In genomic region chr16:43979010-43979327, GRCm38 (mm10) we compare ENCODE assay signal across 8 mouse cellular contexts. TPM values are rescaled to one million over a fixed set of nuclear protein-coding genes. Genes with fewer than 3 reads are reported as not detected.
DNase-seq lines count a peak whose midpoint lies in the region; ATAC-seq and TF ChIP-seq lines count a peak whose summit lies in the region.

No protein-coding gene starts in this region.

- DNase-seq in liver, adult 2 months (ENCODE audit: extremely low read depth, low read depth, low spot score): no peak
- DNase-seq in liver: no peak
- DNase-seq in intestine, embryonic 14.5 days (ENCODE audit: low spot score): no peak
- DNase-seq in ovary, adult 18-20 months (ENCODE audit: low spot score): no peak
- DNase-seq in spleen, postnatal 36 days (ENCODE audit: low spot score in 2 of 2): no peak
- no peak for DNase-seq in kidney, postnatal 14 days

- H3K36me3 ChIP-seq in liver, adult 2 months (ENCODE audit: control insufficient read depth, insufficient read depth, low read length): peaks cover 15% of the 10 kb centered on the region
- H3K36me3 ChIP-seq in embryonic facial prominence, embryonic 13.5 days: no peaks in the 10 kb centered on the region
- no peaks in the 10 kb centered on the region for H3K36me3 ChIP-seq in intestine, embryonic 14.5 days (ENCODE audit: control insufficient read depth, insufficient read depth, low read length)
- no peaks in the 10 kb centered on the region for H3K36me3 ChIP-seq in neural tube, embryonic 12.5 days

- TF ChIP-seq CTCF in liver, adult 2 months (IDR thresholded peaks at IDR 0.05; ENCODE audit: low read depth, low read length): no peak

- no peak overlapping the region for H3K27ac ChIP-seq in liver, adult 2 months (replicated peaks; ENCODE audit: insufficient read depth, low read depth, low read length)
- H3K27ac ChIP-seq in embryonic facial prominence, embryonic 13.5 days: no peak overlapping the region
- H3K27ac ChIP-seq in intestine, embryonic 14.5 days (ENCODE audit: low read depth): no peak overlapping the region
- H3K27ac ChIP-seq in neural tube, embryonic 12.5 days: no peak overlapping the region

- no peaks in the 10 kb centered on the region; the same call in 1 of the 2 replicates for H3K4me1 ChIP-seq in liver, adult 2 months (ENCODE audit: control insufficient read depth, insufficient read depth, low read length)
- peaks cover 5% of the 10 kb centered on the region; the same call in 1 of the 2 replicates for H3K4me1 ChIP-seq in embryonic facial prominence, embryonic 13.5 days
- no peaks in the 10 kb centered on the region for H3K4me1 ChIP-seq in intestine, embryonic 14.5 days (replicated peaks; ENCODE audit: control insufficient read depth, insufficient read depth, low read length)
- H3K4me1 ChIP-seq in neural tube, embryonic 12.5 days: peaks cover 10% of the 10 kb centered on the region

- no peaks in the 10 kb centered on the region for H3K79me2 ChIP-seq in liver, adult 2 months (ENCODE audit: control insufficient read depth, insufficient read depth, low read length)

- H3K4me3 ChIP-seq in liver, adult 2 months (ENCODE audit: insufficient read depth, low read depth, low read length): peak overlapping the region; percentile 81
- H3K4me3 ChIP-seq in embryonic facial prominence, embryonic 13.5 days: peak overlapping the region; percentile 66
- H3K4me3 ChIP-seq in intestine, embryonic 14.5 days (ENCODE audit: low read depth, low read length): peak overlapping the region; percentile 66
- peak overlapping the region; percentile 66 for H3K4me3 ChIP-seq in neural tube, embryonic 12.5 days

- no peaks in the 10 kb centered on the region for H3K27me3 ChIP-seq in liver, adult 2 months (ENCODE audit: control insufficient read depth, insufficient read depth, low read length)
- peaks cover 30% of the 10 kb centered on the region for H3K27me3 ChIP-seq in embryonic facial prominence, embryonic 13.5 days
- peaks cover 25% of the 10 kb centered on the region; the same call in 1 of the 2 replicates for H3K27me3 ChIP-seq in intestine, embryonic 14.5 days (replicated peaks; ENCODE audit: control insufficient read depth, insufficient read depth, low read length)
- peaks cover 12% of the 10 kb centered on the region for H3K27me3 ChIP-seq in neural tube, embryonic 12.5 days (replicated peaks)

- 54% methylated on average over 7 of the region's 7 CpGs for WGBS in liver, adult 2 months
- 18% methylated on average over 7 of the region's 7 CpGs for WGBS in embryonic facial prominence, embryonic 13.5 days
- 12% methylated on average over 7 of the region's 7 CpGs for WGBS in intestine, embryonic 14.5 days
- WGBS in neural tube, embryonic 12.5 days: 17% methylated on average over 7 of the region's 7 CpGs

- peak overlapping the region; percentile 100 for H3K4me2 ChIP-seq in embryonic facial prominence, embryonic 13.5 days
- H3K4me2 ChIP-seq in intestine, embryonic 14.5 days (ENCODE audit: low read length): peak overlapping the region; percentile 100
- H3K4me2 ChIP-seq in neural tube, embryonic 12.5 days (replicated peaks): peak overlapping the region; percentile 100

- TF ChIP-seq POLR2A in liver, adult 2 months (IDR thresholded peaks at IDR 0.05; ENCODE audit: extremely low read depth, insufficient read depth, low read length): no peak

- no peak for ATAC-seq in embryonic facial prominence, embryonic 13.5 days (ENCODE audit: insufficient number of reproducible peaks, insufficient read depth, low FRiP score, low TSS enrichment, low read depth)
- no peak for ATAC-seq in intestine, embryonic 14.5 days (replicated peaks; ENCODE audit: low FRiP score, low TSS enrichment, low read depth)
- ATAC-seq in neural tube, embryonic 12.5 days (ENCODE audit: low FRiP score, low read depth): no peak

- no peak overlapping the region for H3K9ac ChIP-seq in liver, adult 2 months (ENCODE audit: low read depth, low read length)
- H3K9ac ChIP-seq in embryonic facial prominence, embryonic 13.5 days: peak overlapping the region; percentile 69
- H3K9ac ChIP-seq in intestine, embryonic 14.5 days (ENCODE audit: low read length): peak overlapping the region; percentile 52
- H3K9ac ChIP-seq in neural tube, embryonic 12.5 days: peak overlapping the region; percentile 58; the same call in 1 of the 2 replicates

- no peaks in the 10 kb centered on the region for H3K9me3 ChIP-seq in embryonic facial prominence, embryonic 13.5 days
- H3K9me3 ChIP-seq in intestine, embryonic 14.5 days (ENCODE audit: control insufficient read depth, low read length): no peaks in the 10 kb centered on the region
- no peaks in the 10 kb centered on the region for H3K9me3 ChIP-seq in neural tube, embryonic 12.5 days

RNA-seq across cellular contexts. Expression of gene Zdhhc23, which starts 0.6 kb away (rescaled TPM):
- total RNA-seq in liver, adult 2 months (2014; rRNA removed): 0.09 and 0.20 TPM in 2 replicates
- polyA plus RNA-seq in liver, adult 2 months (2012; rRNA removed): 0.07 and 0.32 TPM in 2 replicates
- polyA plus RNA-seq in embryonic facial prominence, embryonic 13.5 days (2015; fragmentation: Nextera tagmentation; extraction: Ambion mirVana): 0.84 TPM in 2 replicates
- polyA plus RNA-seq in intestine, embryonic 14.5 days (2014; fragmentation: Nextera tagmentation; extraction: Ambion mirVana): 2.4 and 2.7 TPM in 2 replicates
- 0.64 and 0.91 TPM in 2 replicates for polyA plus RNA-seq in neural tube, embryonic 12.5 days (2016; fragmentation: Nextera tagmentation; extraction: Ambion mirVana)

RNA-seq across cellular contexts. Expression of gene Qtrt2, which starts 52.4 kb away (rescaled TPM):
- 7.8 and 8.5 TPM in 2 replicates for total RNA-seq in liver, adult 2 months (2014; rRNA removed)
- 3.5 and 9.0 TPM in 2 replicates for polyA plus RNA-seq in liver, adult 2 months (2012; rRNA removed)
- 36.6 and 37.5 TPM in 2 replicates for polyA plus RNA-seq in embryonic facial prominence, embryonic 13.5 days (2015; fragmentation: Nextera tagmentation; extraction: Ambion mirVana)
- 34.3 and 38.0 TPM in 2 replicates for polyA plus RNA-seq in intestine, embryonic 14.5 days (2014; fragmentation: Nextera tagmentation; extraction: Ambion mirVana)
- 24.8 and 25.8 TPM in 2 replicates for polyA plus RNA-seq in neural tube, embryonic 12.5 days (2016; fragmentation: Nextera tagmentation; extraction: Ambion mirVana)
